Mouse (Mus musculus) C2C12 (cell line): Measurements from ENCODE around the gene Hdac4.

Experiments
- CEBPB ChIP-seq: IDR thresholded peaks from one replicate; pipeline ENCODE4 v1.6.1; 2011; ENCODE audit warnings: low read depth, mild to moderate bottlenecking, control low read depth, moderate library complexity
- CTCF ChIP-seq: IDR thresholded peaks from one replicate; pipeline ENCODE4 v1.5.1; 2011; ENCODE audit not compliant: control insufficient read depth, insufficient read depth, insufficient read length
- MAX ChIP-seq: IDR thresholded peaks from one replicate; pipeline ENCODE4 v1.6.1; 2011; ENCODE audit warnings: mild to moderate bottlenecking, control low read depth
- MYOD1 ChIP-seq: IDR thresholded peaks from one replicate; pipeline ENCODE4 v1.6.1; 2011; ENCODE audit warnings: low read depth; ENCODE audit not compliant: control insufficient read depth, insufficient read length
- USF1 ChIP-seq: IDR thresholded peaks from one replicate; pipeline ENCODE4 v1.6.1; 2011; ENCODE audit warnings: low read depth, mild to moderate bottlenecking, control low read depth, moderate library complexity

GRCm38 (mm10) chr1:92086277-92086813 lies 109.2 kb downstream of the Hdac4 start:
- TF ChIP-seq CTCF = no peak
- TF ChIP-seq CEBPB = no peak
- TF ChIP-seq USF1 = no peak
- TF ChIP-seq MAX = no peak
- peak; percentile 25 for TF ChIP-seq MYOD1
